Mouse (Mus musculus): ENCODE data around the gene Shcbp1l.

- peak; percentile 91 for TF ChIP-seq CTCF (conservative IDR thresholded peaks at IDR 0.05; ENCODE audit: low read length)
- no peak for TF ChIP-seq NANOG (IDR thresholded peaks at IDR 0.05; ENCODE audit: borderline replicate concordance, low read length)
Measured at GRCm38 (mm10) chr1:153480386-153481024, 55.5 kb downstream of the Shcbp1l start.

Measured in E14TG2a.4 (cell line).